Mouse (Mus musculus): ENCODE measurements at regions not wholly inside any gene's neighbourhood (a gene's known extent, or its start where the extent isn't known, plus 50 kb on each side); places are given as distances from the start of the nearest gene placed in this dataset.

DNA sequence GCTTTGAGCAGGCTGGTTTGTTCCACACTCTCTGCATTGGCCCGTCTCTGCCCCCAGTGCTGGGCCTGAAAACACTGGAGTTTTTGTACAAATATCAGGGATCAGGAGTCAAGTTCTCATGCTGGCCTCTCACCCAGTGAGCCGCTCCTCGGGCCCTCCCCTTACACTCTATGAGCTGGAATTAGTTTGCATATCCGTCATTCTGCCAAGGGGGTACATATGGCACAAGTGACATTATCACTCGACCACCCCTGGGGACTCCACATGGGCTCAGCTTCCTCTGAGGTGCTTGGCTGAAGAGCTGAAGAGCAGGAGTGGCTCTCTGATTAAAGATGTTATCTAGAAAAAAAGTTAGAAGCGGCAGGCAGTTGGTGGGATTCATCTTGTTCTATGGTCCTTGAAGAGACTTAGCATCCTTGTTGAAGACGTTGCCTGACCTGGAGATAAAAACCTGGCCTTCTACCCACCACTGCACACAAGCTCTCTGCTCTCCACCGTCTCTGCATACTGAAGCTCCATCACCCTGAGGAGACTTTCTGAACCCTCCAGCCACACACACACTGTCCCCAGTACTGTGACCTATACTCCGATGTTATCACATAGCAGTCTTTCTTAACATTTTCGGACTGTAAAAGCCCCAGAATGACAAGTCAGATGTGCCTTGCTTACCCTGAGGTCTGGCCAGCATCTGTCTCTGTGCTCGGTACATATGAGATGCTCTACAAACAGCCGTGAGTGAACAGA lies 144.2 kb downstream of the Setd4 start:
- intact Hi-C loops (cut with DNase I), result loop anchor here (10.0 kb wide), 1 partner anchor 305 kb away; no protein-coding TSS in a partner anchor
- DNase-seq (ENCODE audit: low spot score in 2 of 2), result no peak

DNA sequence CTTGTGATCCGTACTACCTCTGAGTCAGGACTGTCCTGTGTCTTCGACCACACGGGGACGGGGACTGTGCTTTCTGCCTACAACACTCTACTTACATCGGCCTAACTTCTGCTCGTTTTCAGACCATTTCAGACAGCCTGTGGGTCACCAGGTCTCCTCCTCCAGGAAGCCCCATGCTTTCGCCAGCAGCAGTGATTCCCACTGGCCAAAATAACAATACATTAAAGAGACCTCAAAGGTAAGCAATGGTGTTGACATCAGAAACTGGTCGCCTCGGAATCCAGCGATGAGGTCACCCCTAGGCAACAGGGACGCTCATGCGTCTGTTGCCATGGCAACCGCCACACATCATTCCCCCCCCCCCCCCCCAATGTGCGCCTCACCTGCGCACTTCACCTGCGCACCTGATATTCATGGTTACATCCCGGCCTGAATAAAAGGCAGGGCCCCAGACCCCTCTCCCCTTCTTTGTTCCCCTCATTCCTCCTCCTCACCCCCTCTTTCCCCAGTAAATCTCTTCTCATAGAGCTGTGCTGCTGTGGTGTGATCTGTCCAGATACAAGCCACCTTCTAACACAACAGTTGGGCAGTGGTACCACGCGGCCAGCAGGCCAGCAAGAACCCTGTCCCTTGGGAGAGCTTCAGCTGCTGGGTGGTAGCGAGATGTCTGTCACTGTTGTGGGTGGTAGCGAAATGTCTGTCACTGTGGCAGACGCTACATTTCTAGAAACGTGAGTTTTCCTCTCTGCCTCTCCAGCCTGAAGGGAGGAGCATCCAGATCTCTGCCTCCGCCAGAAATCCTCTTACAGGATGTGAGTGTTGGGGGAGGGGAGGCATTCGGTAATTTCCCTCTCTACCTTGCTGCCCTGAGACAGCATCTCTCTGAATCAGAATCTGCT lies 145.0 kb downstream of the Setd4 start:
- intact Hi-C loops (cut with DNase I), result loop anchor here (10.0 kb wide), 1 partner anchor 304 kb away; no protein-coding TSS in a partner anchor
- DNase-seq (ENCODE audit: low spot score in 2 of 2), result peak in 1 of 2 experiments; percentile 31

GRCm38 (mm10) chr16:93458011-93458585 lies 145.8 kb downstream of the Setd4 start:
- intact Hi-C loops (cut with DNase I), result loop anchor here (10.0 kb wide), 1 partner anchor 303 kb away; no protein-coding TSS in a partner anchor
- no peak for DNase-seq (ENCODE audit: low spot score in 2 of 2)

- no peak for DNase-seq (ENCODE audit: low spot score in 2 of 2)
- intact Hi-C loops (cut with DNase I), result loop anchor here (10.0 kb wide), 1 partner anchor 302 kb away; no protein-coding TSS in a partner anchor
Observed at GRCm38 (mm10) chr16:93456706-93457425, 147.0 kb downstream of the Setd4 start.

DNA sequence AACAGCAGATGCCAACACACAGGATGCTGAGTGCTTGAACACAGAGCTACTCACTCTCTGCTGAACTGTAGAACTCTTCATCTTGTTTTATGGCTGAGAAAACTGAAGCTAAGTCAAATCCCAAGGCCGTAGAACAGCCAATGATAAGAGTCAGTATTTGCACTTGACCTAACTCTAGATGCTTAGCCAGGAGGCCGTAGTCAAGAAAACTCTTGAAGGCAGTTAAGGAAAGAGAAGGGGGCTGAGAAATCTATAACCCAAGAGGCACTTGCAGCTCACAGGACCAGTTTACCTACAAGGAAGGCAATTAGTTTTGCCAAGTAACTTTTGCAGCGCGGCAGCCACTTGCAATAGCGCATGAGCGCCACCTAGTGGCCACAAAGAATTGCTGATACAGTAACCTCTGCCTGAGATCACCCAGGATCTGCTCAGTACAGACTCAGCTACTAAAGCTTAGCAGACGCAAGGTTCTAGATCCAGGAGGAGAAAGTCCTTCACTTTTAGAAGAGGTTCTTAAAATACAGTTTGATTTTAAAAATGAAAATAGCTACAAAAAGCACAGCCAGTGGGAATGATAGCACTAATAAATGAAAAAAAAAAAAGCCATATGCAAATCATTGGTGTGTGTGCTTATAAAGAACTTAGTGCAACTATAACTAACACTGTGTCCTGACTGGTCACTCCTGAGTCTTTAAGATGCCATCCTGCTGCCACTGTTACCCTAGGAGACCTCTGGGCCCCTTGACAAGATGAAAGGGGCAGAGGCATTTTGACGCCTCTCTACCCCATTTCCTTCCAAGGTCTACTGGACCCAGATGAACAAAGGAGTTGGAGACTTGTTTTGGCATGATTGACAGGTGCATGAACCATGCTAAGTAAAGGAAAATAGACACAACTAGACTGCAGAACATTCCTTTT lies 149.5 kb downstream of the Setd4 start:
- intact Hi-C loops (cut with DNase I), result loop anchor here (2.0 to 10.0 kb wide), 6 partner anchors 88 to 937 kb away; no protein-coding TSS in a partner anchor
- peak; percentile 81 to 83 for DNase-seq (ENCODE audit: low spot score in 2 of 2)

DNA sequence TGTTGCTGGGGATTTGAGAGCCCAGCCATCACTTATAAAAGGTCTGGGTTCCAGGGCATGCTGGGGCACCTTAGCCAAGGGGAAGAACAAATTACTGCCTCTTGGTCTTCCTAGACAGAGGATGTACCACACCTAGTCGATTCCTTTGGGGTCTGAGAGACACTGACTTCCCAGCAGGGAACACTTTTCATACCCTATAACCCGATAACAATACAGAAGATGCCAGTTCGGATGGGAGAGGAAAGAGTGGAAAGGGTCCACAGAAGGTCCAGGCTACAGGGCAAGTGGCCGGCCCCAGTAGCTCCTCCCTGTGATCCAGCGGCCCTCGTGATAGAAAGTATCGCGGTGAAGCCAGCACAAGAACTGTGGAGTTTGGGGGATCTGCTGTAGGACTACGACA lies 150.8 kb downstream of the Setd4 start:
- DNase-seq (ENCODE audit: low spot score in 2 of 2), result no peak
- intact Hi-C loops (cut with DNase I), result loop anchor here (5.0 to 10.0 kb wide), 3 partner anchors 298 to 936 kb away; no protein-coding TSS in a partner anchor

GRCm38 (mm10) chr16:93450896-93451295 lies 153.0 kb downstream of the Setd4 start:
- intact Hi-C loops (cut with DNase I), result loop anchor here (5.0 to 10.0 kb wide), 3 partner anchors 296 to 934 kb away; no protein-coding TSS in a partner anchor
- no peak for DNase-seq (ENCODE audit: low spot score in 2 of 2)

DNA sequence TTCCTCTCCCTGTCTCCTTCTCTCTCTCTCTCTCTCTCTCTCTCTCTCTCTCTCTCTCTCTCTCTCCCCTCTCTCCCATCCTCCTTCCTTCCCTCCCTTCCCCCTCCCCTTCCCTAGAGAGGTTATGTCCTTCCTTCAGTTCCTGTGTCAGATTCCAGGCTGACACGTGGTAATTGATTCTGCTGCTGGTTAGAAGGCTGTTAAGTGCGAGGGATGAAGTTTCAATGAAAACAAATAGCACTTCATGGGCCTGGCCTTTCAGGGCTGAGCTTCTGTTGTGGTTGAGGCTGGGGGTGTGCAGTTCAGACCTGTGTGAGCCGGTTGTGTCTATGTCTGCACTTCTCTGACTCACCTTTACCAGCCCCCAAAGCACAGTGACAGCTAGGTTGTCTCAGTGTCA lies 153.9 kb downstream of the Setd4 start:
- DNase-seq (ENCODE audit: low spot score in 2 of 2), result no peak
- intact Hi-C loops (cut with DNase I), result loop anchor here (5.0 to 10.0 kb wide), 3 partner anchors 295 to 933 kb away; no protein-coding TSS in a partner anchor

DNA sequence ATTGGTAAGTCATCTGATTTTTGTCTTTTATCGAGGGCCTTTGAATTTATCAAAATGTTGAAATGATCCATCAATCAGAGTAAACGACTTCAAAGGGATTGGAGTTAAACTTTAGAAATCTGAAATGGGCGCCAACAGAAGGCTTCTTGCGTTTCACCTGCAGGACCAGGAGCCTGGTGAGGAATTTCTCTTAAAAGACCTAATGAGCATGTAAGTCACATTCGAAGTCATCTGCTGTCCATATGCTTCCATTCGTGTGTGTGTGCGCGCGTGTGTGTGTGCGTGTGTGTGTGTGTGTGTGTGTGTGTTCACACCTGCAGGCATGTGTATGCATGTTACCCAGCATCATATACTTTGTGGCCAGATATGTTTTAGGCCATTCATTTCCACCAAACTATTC lies 155.7 kb downstream of the Setd4 start:
- no peak for DNase-seq (ENCODE audit: low spot score in 2 of 2)
- intact Hi-C loops (cut with DNase I), result no loop called here

- DNase-seq (ENCODE audit: low spot score in 2 of 2), result no peak
- intact Hi-C loops (cut with DNase I), result no loop called here
Observed at GRCm38 (mm10) chr16:93446970-93447369, 156.9 kb downstream of the Setd4 start.

GRCm38 (mm10) chr16:93446206-93446605 lies 157.7 kb downstream of the Setd4 start:
- intact Hi-C loops (cut with DNase I), result no loop called here
- no peak for DNase-seq (ENCODE audit: low spot score in 2 of 2)

DNA sequence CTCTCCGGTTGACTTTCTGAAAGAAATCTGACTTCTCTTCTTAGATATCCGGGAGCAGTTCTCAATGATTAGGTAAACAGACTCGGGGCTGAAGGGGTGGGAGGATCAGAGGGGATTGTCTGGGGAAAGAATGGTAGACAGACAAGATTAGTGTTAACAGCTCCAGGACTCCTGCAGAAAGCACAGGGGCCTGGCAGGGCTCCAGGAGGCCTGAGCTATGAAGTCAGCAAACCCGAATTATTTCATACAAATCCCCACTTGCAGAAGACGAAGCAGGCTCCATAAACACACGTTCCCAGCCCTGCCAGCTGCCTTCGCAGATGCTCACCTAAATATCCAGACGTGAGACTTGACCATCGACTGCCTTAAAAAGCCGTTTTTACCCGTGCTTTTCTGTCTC lies 161.0 kb downstream of the Setd4 start:
- intact Hi-C loops (cut with DNase I), result no loop called here

GRCm38 (mm10) chr16:93437608-93438425 lies 166.0 kb downstream of the Setd4 start:
- intact Hi-C loops (cut with DNase I), result loop anchor here (2.0 kb wide), 1 partner anchor 53 kb away; no protein-coding TSS in a partner anchor
- peak in 1 of 2 experiments; percentile 44 for DNase-seq (ENCODE audit: low spot score in 2 of 2)

More for the DNA sequence above, 161.0 kb downstream of the Setd4 start:
- no peak for DNase-seq (ENCODE audit: low spot score in 2 of 2)

- peak in 1 of 2 experiments; percentile 36 for DNase-seq (ENCODE audit: low spot score in 2 of 2)
- intact Hi-C loops (cut with DNase I), result loop anchor here (2.0 kb wide), 1 partner anchor 52 kb away; no protein-coding TSS in a partner anchor
Observed at GRCm38 (mm10) chr16:93436732-93437131, 167.1 kb downstream of the Setd4 start.

GRCm38 (mm10) chr16:93431316-93431715 lies 172.5 kb downstream of the Setd4 start:
- intact Hi-C loops (cut with DNase I), result no loop called here
- no peak for DNase-seq (ENCODE audit: low spot score in 2 of 2)

GRCm38 (mm10) chr16:93429324-93429781 lies 174.5 kb downstream of the Setd4 start:
- no peak for DNase-seq (ENCODE audit: low spot score in 2 of 2)
- intact Hi-C loops (cut with DNase I), result no loop called here

GRCm38 (mm10) chr16:93427264-93427663 lies 176.6 kb downstream of the Setd4 start:
- DNase-seq (ENCODE audit: low spot score in 2 of 2), result no peak
- intact Hi-C loops (cut with DNase I), result no loop called here

Measured in left cerebral cortex, postnatal 25 days (tissue).